Mouse (Mus musculus): ENCODE measurements around the gene Abca8b.
"Not testable (repeated sequence)": the region's sequence is repeated elsewhere in the genome, so short reads cannot be mapped to it uniquely, and the experiment has no call there.

Abca8b gene

DNA sequence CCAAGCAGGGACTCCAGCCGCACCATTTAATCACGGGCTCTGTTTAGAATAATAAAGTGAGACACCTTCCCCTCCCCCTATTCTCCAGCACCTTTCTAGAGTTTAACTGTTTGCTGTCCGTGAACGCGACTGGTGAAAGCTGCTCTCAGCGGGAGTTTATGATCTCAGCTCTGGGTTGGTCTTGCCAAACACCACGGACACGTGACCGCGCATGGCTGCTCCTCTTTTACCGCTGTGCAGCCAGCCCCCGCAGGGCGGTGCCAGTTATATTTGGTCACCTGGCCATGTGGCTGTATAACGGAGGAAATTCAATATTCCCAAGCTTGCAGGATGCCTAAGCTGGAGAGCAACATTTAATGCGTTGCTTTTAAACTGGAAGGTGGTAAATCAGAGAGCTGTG lies at the start of gene Abca8b:
Gene Abca8b, minus strand, starts transcription at position 222 of the 400 bp plus-strand sequence.
- DNase-seq: peak; percentile 80

DNA sequence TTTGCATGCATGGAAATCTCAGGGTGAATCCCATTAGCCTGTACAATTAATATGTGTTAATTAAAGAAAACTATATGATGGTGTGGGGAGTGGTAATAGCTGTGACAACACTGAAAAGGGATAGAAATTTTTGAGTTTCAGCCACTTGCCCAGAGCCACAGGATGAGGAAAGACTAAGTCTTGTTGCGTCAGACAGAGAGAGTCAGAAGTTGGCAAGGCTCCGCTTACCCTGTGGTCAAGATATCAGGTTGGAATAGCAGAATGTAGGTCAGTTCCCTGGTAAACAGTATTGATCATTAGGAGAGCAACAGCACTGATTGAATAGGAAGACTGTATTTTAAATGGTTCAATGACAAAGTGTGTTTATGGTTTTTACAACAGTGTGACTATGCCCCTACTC lies 42.1 kb upstream of the Abca8b start:
- DNase-seq: no peak

GRCm38 (mm10) chr11:110028913-110029695 lies 33.5 kb upstream of the Abca8b start:
- DNase-seq: peak; percentile 19

DNA sequence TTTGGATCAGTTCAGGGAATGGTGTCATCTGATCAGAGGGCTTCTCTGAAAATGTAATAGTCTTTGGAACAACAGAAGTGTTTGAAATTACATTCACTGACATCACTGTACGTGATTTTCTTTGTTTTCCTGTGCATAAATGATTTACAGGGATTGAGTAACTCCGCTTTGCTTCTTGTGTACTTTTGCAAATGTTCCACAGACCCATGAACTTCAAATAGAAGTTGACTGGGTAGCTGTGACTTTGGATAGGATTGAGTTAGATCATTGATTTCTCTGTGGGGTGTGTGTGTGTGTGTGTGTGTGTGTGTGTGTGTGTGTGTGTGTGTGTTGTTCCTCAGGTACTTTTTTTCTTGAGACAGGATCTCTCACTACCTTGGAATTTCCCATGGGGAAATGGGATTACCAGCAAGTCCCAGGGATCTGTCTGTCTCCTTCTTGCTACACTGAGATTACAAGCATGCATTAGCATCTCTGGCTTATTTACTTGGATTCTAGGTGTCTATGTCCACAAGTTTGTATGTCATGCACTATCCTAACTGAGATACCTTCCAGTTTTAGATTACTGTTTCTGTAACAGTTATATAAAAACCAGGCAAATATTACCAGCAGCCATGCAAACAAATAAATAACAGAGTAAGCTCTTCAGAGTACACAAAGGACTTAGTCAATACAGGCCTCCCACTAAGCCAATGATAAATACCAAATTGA lies 15.3 kb upstream of the Abca8b start:
- DNase-seq: no peak

- DNase-seq: peak; percentile 41
These were observed 632 bp downstream of the Abca8b start for GRCm38 (mm10) chr11:109995013-109995412.

DNA sequence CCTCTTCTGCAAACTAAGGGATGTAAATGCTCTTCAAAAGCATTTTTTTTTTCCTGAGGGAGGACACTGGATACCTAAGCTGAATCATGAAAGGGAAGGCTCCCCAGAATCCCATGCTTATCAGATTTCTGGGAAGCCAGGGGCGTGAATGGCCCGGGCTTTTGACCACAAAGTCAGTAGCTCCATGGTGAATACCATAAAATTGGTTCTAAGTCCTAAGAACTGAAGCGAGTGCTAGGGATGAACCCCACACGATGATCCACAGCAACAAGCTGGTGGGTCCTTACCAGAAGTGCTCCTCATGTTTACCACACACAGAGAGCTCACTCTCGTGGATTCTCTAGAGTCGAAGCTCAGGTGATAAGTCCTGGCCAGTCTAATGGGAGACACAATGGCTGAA lies 1.6 kb downstream of the Abca8b start:
- no peak for DNase-seq

- no peak for DNase-seq
These were observed 4.4 kb downstream of the Abca8b start for GRCm38 (mm10) chr11:109991270-109991669.

GRCm38 (mm10) chr11:109990256-109990655 lies 5.4 kb downstream of the Abca8b start:
- no peak for DNase-seq

DNA sequence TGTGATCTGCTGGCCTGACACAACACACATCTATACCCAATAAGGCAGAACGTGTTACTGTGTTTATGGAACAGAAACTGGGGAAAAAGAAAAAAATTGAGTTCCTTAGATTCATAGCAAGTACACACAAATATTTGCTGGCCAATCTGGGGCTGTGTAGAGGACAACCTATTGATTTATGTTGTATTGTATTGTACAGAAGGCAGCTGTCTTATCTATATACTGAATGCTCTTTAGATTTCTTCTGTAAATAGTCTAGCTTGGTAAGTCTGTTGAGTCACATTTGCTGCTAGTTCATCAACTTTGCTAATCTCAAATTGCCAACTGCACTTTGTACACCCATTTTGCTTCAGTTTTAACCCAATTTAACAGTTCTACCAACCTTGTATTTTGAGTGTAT lies 7.5 kb downstream of the Abca8b start:
- no peak for DNase-seq

GRCm38 (mm10) chr11:109987460-109988072 lies 8.1 kb downstream of the Abca8b start:
- not testable (repeated sequence) for DNase-seq

DNA sequence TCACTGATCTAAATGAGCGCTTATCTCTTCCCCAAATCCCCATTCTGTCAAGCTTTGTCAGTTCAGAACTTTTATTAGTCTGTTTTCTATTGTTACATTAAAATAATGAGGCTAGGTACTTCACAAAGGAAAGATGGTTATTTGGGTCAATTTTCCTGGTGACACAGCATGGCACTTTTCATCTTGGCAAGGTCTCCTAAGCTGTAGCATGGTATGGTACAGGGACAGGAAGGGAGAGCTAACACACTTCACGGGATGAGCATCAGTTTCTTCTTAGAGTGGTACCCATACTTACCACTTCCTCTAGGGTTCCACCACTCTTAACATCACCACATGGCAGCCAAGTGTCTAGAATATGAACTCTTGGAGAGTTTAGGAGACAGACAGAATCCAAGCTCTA lies 13.8 kb downstream of the Abca8b start:
- DNase-seq: no peak

DNA sequence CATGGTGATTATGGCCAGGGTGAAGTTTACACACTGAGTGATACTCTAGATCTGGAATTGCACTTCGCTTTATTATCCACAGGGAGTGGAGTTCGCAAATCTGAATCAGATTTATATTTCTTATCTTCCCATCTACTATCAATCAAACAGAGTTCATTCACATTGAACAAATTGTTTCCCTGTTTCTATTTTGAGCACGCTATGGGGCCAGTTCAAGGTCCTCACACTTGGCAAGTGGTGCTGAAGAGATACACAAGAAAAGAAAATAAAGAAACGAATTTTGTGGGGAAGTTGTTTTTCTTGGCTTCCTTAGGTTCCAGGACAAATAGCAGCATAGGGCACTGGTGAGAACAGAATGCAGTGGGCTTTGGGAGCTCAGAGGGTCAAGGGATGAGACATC lies 25.1 kb downstream of the Abca8b start:
- no peak for DNase-seq

DNA sequence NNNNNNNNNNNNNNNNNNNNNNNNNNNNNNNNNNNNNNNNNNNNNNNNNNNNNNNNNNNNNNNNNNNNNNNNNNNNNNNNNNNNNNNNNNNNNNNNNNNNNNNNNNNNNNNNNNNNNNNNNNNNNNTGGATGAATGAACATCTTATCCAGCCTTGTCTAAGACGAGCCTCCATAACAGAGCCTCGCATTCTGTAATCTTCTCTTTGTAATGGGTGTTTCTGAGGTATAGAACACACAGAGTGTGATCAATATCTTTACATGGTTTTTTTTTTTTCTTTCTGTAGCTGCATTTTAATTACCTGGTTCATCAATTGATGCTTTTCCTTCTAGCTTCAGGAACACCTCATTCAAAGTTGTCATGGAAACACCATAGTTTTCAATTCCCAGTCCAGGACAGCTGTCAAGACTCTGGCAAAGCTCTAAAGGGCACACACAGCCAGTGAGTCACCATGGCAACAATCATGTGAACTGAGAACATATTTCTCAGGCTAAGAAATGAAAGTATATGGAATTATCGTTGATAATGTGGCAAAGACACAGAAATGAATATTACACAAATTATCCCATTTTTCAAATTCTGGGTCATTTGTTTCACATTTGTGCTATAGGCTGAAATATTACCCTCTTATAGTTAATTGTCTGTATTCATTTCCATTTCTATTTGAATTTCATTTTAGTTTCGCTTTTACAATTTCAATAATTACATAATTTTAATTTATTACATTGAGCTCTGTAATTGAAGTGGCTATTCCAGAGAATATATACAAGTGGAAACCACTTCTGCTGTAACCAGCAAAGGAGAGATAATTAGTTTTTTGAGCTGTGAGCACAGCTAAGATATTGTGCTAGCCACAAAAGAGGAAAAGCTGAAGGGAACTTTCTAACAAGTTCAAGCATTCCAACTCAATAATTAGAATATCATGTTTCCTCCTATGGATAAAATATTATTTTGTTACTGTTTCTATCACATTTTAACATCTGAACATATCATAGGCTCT lies 33.9 kb downstream of the Abca8b start:
- DNase-seq: no peak

DNA sequence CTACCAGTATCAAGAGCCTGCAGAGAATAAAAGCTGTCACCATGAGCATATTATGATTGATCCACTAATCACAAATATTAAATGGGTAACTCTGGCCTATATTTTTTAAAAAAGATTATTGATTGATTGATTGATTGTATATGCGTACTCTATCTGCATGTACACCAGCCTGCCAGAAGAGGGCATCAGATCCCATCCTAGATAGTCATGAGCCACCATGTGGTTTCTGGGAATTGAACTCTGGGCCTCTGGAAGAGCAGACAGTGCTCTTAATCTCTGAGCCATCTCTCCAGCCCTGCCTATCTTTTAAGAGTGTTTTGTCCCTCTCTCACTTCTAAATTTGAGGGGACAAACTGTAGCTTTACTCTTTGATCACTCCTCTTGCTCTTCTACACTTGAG lies 40.5 kb downstream of the Abca8b start:
- DNase-seq: no peak

DNA sequence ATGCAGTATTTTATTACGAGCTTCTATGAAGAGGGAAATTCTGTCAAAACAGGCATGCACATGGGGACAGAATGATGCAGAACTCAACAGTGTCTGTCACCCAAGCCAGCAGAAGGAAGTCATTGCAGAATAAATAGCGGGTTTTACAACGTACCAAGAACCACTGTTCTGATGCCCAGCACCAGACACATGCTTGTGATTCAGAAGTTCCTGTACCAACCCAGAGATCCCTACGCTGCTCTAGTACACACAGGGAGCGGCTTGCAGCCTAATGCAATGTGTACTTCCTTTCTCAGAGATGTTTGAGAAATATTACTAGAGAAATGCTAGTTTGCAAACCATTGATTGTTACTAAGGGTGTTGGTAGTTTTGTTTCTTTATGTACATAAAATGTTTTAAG lies 58.7 kb downstream of the Abca8b start:
- DNase-seq: no peak

- DNase-seq: not testable (repeated sequence)
These were observed 62.4 kb downstream of the Abca8b start for GRCm38 (mm10) chr11:109933207-109933606.

DNA sequence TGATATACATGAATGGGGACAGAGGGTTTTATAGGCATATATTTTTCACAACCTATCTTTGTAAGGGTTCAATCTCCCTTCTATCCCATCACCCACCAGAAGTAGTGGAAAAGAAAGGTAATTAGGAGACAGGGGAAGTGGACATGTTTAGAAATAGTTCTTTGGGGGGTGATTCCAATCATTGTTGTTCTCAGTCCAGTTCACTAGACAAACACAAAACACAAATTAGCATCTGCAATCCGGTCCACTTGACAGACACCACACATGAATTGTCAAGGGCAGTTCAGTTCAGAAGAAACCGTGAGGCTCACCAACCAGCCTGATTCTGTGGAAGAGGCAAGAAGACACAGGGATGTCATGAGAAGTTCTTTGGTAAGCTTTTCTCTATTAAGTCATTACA lies 67.2 kb downstream of the Abca8b start:
- no peak for DNase-seq

DNA sequence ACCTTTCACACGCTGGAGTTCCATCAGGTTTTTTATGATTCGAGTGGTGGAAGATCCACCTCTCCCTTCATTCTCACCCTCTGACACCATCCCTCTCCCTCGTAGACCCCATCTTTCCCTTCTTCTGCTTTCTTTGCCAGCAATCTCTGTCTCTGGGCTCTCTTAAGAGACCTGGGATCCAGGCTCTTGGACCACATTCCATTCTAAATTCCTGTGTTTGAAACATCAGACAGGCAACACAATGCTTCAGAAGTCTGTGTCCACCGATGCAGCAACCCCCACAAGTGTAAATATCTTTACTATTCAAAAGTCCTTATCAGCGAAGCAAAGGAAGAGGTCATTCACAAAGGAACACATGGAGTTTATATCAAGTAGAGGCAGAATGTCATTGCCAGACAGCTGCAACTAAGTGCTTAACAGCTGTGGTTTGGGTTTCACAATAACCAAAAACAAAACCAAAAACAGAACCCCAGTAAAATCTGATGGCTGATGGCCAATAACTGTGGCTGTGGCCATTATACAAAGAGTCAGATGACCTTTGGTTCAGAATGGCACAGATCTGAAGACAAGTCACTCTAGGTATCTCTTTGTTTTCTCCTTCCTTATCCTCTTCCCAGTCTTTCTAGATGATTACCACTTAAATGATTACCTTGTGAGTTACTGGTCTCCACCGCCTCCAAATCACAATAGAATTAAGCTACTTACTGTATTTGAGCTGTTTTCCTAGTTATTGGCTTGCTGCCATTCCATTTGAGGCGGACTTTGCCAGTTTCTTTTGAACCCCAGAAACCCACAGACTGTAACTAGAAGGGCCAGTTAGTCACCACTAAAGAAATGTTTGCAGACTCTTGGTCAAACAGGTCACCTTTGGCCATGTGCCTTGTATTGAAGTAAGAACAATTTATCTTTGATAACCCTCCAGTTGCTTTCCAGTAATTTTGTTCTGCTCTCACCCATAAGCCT lies 68.6 kb downstream of the Abca8b start:
- peak; percentile 53 for DNase-seq

- DNase-seq: no peak
These were observed 73.4 kb downstream of the Abca8b start for GRCm38 (mm10) chr11:109922236-109922635.

DNA sequence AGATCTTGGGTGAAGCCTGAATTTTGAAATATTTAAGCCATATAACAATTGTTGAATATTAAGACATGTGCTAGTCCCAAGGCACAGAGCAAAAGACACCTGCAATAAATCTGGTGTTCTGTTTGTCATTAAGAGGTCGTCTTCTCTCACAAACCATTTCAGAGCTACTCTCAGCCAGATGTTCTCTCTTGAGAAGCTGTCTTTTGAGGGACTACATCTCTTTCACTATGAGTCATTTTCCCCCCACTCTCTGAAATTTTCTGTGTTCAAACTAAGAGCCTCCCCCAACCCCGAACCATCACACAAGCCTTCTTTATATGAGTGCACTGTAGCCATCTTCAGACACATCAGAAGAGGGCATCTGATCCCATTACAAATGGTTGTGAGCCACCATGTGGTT lies 76.2 kb downstream of the Abca8b start:
- no peak for DNase-seq

GRCm38 (mm10) chr11:109916654-109917053 lies 79.0 kb downstream of the Abca8b start:
- DNase-seq: peak; percentile 13

All from lung, postnatal 36 days (tissue).